ENCODE assay signal across 1 mouse cellular context in genomic region chr8:105811061-105811460, GRCm38 (mm10).
TF ChIP-seq lines count a peak whose summit lies in the region.

No protein-coding gene starts in this region.

TF ChIP-seq in MEL, 35 proteins besides CTCF, POLR2A, EP300 and RAD21:
- TF ChIP-seq ETS1 (IDR thresholded peaks at IDR 0.05; ENCODE audit: low read depth, low read length) = peak; percentile 17; the same call in 1 of the 2 replicates
- TF ChIP-seq USF2 (IDR thresholded peaks at IDR 0.05; ENCODE audit: borderline replicate concordance in 1 of 2, insufficient read depth in 1 of 2, low read depth in 1 of 2, low read length in 2 of 2) = no peak
- TF ChIP-seq GATA1 (IDR thresholded peaks at IDR 0.05; ENCODE audit: low read depth, low read length) = peak; percentile 51; the same call in 1 of the 2 replicates
TF ChIP-seq in MEL: peak in this region for 2.
